Mouse (Mus musculus) kidney, adult 8-10 months (tissue): ENCODE results near the gene Itgav.
A peak's percentile ranks its signal among the peaks of the same experiment; 100 is the strongest.

ENCODE experiments used
- DNase-seq, 2 experiments: peaks; one replicate each; pipeline ENCODE4 v3.0.0; 2022

Itgav gene

DNA sequence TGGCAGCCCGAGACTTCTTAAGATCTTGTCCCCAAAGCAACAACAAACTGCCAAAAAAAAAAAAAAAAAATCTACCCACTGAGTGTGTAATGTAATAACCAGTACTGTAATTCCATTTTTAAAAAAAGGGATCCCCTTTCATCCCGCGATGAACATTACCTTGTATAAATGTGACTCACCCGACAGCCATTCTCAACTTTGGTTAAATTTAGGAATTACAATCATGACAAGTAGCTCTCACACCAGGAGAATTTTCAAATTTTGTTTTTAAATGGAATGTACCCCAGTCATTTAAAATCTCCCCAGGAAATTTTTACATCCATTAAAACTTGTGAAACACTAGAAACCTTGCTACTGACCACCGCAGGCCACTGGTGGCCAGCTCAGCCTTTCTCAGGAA, 10.3 kb upstream of the Itgav start:
- no peak for DNase-seq

DNA sequence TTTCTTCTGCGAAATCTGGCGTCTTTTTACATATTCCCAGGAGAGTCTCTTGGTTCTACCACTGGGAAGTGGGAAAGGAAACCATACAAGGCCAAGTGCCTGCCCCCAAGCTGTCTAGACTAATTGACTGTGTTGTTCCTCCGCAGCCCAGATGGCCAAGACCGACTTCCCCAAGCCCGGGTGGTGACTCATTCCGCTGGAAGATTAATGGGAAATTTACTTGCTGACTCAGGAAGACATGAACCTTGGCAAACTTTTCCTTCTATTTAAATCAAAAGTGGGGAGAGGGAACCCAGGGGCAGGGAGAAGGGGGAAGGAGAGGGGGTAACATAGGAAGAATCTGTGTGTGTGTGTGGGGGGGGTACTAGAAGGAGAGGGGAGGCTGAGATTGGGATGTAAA, 9.4 kb upstream of the Itgav start:
- peak; percentile 81 to 87 for DNase-seq

DNA sequence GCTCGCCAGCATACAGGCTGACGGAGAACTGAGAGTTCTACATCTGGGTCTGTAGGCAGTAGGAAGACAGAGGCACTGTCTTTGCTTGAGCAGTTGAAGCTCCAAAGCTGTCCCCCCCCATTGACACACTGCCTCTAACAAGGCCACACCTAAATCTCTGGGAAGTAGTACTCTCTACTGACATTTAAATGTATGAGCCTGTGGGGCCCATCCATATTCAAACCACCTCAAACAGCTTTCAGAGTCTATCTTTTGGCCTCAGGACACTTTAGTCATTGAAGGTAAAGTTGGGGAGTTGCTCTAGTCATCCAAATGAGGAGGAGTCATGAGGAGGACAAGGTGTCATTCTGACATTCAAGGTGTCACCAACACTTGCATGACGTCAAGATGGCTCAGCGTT, 5.9 kb upstream of the Itgav start:
- no peak for DNase-seq

DNA sequence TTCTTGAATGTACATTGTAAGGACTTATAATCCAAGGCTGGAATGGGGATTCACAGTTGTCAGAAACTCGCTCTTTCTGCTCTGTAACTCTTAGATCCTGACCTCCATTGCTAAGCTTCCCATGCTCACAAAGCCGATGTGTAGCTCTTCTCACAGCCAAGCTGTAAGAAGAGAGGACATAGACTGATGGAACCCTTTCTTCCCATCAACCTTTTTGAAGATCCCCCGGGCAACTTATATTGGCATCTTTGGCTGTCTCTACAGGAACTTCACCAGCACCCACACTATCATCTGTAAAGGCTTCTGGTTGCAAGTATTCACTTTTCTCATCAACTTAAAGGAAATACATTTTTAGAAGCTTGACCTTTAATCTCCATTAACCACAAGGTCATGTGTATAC, 2.6 kb upstream of the Itgav start:
- DNase-seq, result no peak

DNA sequence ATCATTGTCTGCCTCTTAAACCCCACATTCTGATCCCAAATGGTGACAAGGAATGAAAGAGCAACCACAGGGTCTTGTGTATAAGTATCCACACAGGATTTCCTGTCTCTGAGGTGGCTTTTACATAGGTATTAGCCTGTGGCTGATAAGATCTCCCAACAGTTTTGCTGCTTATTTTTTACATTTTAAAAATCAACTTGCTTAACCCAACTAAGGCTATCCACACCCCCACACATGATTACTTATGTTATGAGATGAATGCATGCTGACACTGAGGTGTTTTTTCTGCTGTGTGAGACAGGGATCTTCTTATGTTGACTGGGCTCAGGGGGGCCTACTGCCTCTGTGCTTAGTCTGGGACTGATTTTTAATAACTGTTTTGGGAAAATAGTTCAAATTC, 1.3 kb upstream of the Itgav start:
- no peak for DNase-seq

DNA sequence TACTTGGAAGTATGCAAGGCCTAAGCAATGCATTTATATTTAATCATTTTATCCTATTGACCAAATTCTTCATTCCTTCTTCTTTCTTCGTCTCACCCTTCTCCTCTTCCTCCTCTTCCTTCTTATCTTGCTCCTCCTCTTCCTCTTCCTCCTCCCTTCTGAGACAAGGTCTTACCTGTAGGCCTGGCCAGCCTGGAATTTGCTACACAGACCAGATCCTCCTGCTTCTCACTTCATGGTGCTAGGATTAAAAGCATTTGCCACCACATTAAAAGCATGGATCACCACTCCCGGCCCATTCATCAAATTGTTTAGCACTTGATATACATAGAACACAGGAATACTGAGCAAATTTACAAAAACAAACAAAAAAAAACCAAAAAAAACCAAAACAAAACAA, 851 bp upstream of the Itgav start:
- DNase-seq, result no peak

DNA sequence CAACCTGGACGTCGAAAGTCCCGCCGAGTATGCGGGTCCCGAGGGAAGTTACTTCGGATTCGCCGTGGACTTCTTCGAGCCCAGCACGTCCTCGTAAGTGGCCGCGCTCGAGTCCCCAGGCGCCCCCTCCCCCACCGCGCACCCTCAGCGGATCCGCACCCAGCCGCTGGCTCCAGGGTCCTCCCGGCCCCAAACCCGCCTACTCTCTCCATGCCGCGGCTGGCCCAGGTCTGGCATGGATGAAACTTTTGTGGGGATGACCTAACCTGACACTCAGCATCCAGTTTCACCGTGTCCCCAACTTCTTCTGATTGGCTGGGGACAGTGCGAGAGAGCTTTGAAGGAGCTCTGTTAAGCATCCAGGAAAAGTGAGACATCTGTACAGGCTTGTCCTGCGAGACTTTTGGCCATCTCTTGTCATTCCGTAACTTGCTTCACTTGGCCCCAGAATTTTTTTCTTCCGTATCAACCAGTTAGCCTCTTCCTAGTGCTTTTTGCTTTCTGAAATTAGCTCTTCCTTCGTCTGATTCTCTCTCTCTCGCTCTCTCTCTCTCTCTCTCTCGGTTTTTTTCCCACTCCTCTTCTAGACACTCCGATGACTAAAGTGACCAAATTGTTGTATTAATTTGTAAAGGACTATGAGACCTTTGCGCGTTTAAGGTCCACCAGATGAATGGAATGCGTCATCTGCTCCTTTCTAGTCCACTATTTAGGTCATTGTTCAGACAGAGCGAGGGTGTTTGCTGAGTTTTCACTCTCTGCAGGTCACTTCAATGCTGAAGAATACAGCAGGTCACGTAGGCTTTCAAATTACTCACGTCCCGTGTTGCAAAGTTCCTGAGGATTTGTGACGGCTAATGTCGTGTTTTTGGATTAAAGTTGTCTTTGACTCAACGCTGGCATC, 882 bp downstream of the Itgav start:
- DNase-seq, result peak; percentile 55 to 56

DNA sequence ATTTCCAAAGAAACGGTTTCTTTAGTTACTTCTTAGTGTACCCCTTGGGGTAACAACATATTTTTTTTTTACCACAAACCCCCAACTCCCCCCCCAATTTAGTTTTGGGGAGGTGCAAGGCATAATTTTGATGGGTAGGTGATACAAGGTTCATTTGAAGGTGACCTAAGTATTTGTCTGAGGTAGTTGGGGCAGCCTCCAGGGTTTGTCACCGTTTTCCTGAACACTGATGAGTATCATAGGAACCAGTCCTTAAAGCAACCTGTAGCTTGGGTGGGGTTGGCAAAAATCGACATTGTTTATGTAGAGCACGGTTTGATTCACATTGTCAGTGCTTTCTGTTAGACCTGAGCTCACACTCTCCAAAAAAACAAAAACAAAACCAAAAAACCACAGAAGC, 1.6 kb downstream of the Itgav start:
- no peak for DNase-seq

DNA sequence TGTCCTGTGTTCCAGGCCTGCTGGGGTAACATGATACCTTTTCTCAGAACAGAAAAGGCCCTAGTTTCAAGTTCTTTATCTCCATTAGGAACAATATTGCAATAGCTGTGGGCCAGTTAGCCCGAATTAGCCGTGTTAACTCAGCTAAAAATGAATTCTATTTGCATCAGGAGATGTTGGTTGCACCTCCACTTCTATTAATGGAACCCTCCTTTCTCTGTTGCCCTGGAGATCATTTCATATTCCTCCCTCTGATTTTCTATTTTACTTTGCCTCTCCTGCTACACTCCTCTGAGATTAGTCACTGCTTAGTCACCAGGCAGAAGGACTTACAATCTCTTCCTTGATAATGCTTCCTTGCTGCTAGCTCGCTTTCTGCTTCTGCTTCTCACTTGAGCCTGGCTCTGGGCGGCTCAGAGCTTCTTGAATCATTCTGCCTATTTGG, 4.1 kb downstream of the Itgav start:
- no peak for DNase-seq

DNA sequence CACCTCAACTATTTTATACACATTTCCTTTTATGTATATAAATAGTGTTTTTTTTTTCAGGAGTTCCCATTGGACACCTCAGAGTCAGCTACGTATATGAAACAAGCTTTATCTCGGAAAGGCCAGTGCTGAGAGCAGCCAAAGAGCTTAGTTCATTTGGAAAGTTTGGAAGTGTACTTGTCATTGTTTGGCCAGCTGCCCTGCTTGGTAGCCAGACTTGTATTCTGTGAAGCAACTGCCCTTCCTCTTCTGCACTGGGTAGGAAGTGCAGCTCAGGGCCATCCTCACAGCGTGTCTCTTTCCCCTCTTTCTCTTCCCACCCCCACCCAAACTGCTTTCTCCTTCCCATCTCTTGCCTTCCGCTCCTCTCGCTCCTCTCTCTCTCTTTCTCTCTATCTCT, 5.1 kb downstream of the Itgav start:
- DNase-seq, result peak in 1 of 2 experiments; percentile 66

DNA sequence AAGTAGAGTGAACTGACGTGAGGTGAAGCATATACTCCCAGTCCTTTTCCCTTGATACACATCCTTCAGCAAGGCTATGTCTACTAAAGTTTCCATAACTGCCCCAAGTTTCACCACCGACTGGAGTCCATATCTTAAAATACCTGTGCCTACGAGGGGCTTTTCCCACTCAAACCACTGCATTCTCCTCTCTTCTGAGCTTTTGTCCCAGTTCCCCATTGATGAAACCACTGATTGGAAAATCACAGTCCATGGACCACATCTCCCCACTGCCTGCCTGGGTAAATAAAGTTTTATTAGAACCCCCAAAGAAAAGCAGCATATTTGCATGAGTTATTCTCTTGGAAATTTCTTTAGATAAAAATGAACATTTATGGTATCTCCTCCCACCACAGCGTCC, 8.7 kb downstream of the Itgav start:
- no peak for DNase-seq

DNA sequence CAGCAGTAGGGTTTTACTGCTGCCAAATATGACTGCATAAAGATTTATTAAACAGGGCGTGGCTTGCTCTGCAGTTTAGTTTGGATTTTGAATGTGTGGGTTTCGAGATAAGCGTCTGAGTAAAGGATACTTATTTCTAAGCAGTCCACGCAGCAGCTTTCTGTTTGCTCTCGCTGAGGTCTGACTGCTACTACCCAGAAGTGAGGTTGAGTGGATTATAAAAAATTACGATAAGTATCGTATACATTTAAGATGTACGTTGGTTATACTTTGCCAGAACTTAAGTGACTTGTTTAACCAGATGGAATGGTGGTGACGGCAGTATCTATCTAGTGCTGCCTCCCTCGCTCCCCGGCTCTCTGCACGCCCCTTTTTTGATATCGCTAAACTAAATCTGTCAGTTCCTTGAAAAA, 9.8 kb downstream of the Itgav start:
- no peak for DNase-seq

DNA sequence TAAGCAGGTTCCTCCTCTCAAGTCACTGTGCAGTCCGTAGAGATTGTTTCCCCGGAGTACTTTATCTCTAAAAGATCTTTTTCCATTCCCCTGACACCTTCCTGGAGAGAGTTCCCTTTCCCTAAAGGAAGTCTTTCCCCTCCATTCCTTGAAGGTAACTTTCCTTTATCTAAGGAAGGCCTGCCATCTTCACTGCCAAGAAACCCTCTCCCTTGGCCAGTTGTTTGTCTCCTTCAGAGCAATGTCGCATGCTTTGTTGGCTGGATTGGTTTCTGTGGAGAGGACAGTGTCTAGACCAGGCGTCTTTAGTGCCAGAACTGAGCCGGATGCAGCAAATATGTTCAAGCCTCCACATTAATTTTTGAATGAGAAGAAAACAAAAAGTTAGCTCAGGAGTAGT, 11.1 kb downstream of the Itgav start:
- DNase-seq, result no peak

DNA sequence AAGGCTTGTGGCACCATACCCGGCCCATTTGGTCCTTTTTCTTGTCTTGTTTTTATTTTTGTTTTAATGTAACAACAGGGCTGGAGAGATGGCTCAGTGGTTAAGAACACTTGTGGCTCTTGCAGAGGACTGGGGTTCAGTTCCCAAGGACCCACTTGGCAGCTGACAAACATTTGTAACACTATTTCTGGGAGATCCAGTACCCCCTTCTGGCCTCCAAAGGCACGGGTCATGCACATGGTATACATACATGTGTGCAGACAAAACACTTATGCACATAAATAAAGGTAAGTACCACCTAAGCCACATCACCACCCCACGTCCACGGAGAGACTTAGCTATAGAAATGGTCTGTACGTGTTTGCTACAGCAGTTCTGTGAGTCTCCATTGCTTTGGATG, 12.6 kb downstream of the Itgav start:
- no peak for DNase-seq

DNA sequence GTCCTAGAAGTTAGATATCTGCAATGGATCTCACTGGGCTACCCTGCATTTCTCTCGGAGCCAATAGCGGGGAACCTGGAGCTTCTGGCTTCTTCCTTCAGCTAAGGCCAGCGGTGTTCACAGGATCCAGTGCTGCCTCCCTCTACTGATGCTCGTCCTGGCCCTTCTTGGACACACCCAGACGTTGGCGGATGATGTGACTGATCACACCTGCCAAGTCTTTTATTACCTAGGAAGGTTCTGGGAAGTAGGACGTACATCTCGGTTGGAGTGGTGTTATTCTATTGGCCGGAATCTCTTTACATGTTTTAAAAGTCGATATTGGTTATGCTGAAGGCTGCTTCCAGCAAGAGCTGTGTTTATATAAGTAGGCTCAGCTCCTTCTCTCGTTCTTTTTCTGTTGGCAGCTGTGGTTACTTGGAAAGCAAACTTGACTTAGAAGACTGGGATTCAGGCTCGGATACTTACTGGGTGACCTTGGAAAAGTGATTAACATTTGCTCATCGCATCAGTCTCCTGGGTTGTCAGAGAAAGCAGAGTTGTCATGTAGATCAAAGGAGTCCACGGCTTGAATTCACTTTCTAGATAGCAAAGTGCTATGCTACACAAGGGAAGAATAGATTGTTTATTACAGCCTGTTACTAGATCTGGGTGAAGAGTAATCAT, 14.5 kb downstream of the Itgav start:
- DNase-seq, result no peak

DNA sequence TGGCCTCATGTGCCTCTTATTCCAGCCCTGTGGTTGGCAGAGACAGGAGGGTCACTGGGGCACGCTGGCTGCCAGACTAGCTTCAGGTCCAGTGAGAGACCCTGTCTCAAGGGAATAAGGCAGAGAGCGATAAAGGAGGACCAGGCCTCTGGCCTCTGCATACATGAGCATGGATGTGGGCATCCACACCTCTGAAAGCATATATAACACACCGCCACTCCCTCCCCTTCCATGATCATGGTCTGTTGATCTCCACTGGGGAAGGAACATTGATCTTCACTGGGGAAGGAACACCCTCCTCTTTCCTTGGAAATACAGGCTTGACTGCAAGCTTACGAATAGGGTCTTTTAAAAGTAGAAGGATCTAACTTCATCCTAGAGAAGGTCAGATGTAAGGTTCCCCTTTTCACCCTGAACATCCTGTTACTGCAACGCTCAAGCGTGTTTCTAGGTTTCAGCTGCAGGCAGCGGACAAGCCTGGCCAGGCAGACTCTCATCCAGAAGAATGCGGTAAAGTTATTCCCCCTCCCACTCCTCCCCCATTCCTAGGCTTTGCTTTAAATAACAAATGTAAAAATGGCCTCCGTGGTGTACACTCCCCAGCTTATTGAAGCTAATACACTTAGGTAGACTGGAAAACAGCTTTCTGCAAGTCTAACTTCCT, 15.4 kb downstream of the Itgav start:
- DNase-seq, result no peak

DNA sequence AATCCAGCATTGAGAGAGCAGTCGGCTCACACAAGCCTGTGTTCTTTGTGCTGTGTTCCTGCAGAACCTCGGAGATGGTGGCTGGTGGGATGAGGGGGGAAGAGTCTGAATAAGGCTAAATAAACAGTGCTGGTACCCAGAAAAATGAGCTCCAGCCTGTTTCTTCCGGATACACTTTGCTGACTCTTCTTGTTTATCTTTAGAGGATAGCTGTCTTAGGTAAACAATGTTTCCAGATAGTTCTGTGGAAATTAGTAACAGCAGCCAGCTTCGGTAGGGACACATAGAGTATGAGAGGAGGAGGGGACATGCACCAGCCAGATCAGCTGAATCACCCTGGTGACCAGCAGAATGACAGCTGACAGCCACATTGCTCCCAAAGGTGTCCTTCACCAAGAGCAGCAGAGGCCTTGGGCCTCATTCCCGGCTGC, 16.4 kb downstream of the Itgav start:
- DNase-seq, result no peak

DNA sequence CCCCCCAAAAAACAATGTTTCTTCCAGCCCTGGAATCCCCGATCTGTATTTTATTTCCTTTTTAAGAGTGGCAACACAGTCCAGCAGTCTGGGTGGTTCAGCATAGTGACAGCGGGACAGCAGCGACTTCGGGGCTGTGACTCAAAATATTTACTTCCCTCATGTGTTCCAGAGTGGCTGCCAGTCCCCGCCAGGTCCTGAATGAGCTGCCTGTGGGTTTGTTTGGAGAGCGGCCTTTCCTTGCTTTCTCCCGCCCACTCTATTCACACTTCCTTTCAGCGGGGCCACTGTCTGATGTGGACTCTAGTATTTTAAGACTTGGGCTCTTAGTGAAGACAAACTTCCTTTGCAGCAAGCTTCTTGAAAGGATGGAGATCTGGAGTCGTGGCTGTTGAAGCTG, 18.0 kb downstream of the Itgav start:
- DNase-seq, result no peak

DNA sequence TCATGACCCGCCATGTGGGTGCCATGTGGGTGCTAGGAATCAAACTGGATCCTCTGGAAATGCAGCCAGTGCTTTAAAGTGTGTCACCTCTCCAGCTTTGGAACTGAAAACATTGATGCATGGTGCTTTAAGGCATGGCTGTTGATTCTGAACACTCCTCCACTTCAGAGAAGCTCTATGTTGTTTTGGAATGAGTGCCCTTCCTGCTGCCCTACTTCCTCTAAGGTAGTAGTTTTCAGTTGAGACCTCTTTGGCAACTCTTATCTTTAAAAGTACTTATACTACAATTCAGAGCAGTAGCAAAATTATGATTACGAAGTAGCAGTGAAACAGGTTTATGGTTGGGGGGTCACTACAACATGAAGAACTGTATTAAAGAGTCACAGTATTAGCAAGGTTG, 18.6 kb downstream of the Itgav start:
- DNase-seq, result no peak

DNA sequence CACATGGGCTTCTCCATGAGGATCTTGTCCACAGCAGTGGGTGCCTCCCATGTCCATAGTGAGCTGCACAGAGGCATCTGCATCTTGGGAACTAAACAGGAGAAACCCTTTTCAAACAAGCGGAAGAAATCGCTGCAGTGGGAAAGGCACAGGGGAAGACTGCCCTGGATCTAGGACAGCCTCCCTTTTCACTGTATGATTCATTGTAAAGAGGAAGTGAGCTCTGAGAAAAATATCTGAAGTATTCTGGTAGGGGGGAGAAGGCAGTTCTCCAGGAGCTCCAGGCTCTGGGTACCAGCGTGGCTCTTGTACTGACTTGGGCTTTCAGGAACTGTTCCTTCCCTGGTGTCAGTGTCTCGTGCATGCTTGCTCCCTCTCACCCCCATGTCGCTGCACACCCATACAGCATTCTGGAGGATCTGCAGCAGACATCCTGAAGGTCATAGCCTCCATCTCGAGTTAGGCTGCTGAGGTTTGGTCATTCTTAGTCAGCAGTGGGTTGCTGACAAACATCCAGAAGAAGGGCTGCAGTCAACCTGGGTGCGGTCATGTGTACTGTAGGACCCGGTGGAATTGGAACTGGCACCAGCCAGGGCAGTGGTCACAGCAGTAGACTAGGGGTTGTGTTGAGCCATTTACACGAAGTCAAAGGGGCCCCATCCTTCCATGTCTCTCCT, 20.2 kb downstream of the Itgav start:
- DNase-seq, result no peak

DNA sequence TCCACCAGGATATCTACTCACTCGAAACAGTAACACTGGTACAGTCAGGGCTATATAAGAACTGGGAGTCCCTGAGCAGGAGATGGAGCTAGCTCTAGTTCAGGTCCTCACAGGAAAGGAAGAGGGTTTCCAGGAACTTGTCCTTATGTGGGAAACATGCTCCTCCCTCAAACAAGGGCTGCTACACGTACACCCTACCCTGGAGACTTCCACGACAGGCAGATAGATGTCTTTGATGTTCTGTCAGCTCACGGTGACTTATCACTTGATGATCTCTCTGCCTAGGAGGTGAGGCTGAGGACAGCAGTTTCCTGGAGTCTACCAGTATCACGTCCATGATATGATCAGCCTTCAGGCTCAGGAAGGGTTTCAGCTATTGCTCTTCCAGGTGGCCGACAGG, 21.1 kb downstream of the Itgav start:
- DNase-seq, result no peak

DNA sequence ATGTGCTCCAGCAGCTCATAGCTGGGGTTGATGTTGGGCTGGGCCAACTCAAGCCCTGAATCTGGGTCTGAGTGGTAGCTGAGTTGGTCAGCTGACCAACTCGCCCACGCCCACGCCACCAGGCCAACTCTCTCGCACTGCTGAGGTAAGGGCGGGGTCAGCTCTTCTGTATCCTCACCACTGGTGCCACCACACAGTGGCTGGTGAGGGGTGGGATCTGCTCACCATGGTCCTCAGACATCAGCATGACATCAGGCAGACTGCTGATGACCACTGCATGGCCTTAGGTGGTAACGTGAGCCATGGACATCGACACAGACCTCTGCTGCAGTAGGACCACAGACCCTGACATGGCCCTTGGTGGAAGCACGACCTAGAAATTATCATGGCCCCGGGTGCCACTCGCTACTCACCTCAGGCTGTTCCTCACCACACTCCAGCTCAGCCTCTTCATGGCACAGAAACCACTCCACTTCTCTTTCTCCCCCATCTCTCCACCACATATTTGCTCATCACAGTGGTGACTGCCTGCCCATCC, 24.5 kb downstream of the Itgav start:
- no peak for DNase-seq

DNA sequence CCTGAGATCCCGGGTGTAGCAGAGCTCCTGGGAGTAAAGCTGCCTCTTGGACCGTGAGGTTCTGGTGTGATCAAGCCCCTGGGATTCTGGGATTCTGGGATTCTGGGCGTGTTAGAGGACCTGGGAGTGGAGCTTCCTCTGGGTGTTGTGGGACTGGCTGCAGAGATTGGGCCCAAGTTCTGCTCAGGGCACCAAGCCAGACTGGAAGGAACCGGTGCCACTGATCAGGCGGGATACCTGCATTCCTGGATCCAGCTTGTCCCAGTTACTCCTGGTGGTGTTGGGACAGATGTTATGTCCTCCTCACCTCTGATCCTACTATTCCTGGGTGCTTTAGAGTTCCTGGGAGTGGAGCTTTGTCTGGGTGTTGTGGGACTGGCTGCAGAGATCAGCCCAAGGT, 28.8 kb downstream of the Itgav start:
- peak in 1 of 2 experiments; percentile 27 for DNase-seq
